Mouse (Mus musculus) layer of hippocampus, adult 9-10 months (tissue): ENCODE results near the gene Thbs1.

Source experiments
- DNase-seq: peaks from one replicate; pipeline ENCODE4 v3.0.0; 2022; ENCODE audit warnings: low spot score

The Thbs1 gene

DNA sequence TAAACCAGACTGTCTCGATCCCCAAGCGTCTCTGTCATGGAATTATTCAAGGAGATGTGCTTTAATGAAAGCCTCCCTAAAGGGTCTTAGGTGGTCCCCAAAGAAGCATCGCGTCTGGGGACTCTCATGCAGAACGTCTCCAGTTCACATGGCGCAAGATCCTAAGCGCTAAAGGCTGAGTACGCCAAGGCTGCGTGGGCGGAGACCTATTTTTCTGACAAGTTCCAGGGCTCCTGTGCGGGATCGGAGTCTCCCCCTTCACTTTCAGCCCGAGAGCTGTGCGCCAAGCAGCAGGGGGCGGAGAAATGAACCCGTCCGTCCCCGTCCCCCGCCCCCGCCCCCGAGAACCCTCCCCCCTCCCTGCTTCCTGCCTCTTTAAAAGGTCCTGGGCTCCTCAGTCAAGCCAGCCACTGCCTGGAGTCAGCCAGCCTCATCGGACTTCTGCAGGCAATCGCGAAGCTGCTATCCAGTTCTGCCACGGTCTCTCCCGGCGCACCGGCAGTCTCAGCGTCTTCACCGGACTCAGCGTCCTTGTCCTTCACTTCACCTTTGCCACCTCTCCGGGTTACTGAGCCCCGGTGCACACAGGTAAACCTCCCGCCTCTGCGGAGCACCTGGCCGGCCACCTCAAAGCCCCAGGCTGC is at the start of gene Thbs1:
TSS of gene Thbs1 (plus strand) at position 389 of the 644 bp plus-strand sequence.
- peak; percentile 8 for DNase-seq

DNA sequence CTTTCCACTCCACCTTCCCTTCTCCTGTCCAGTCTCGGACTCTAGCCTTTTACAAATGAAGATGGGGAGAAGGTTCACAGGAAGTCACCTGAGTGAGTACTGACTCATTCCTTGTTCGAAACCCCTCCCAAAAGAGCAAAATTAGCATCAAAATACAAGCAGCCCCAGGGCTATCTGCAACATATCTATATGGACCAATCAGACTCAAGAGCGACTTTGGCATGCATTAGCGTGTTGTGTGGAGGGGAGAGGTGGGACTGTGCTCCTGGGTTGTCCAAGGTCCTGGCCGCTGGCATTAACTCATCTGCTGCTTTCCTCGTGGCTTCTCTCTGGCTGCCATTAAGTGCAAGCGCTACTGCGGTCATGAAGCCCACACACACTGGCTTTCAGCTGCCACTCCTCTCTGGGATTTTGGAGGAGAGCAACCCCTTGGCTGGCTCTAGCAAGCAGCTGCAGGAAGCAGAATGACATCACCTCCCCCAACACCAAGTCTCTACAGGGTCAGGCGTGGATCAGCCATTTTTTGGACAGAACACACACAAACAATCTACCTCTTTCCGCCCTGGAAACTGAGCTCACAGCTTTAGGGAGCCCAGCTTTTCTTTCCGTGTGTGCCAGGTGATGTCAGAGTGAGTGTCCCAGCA is 47.4 kb upstream of the Thbs1 start:
- no peak for DNase-seq

DNA sequence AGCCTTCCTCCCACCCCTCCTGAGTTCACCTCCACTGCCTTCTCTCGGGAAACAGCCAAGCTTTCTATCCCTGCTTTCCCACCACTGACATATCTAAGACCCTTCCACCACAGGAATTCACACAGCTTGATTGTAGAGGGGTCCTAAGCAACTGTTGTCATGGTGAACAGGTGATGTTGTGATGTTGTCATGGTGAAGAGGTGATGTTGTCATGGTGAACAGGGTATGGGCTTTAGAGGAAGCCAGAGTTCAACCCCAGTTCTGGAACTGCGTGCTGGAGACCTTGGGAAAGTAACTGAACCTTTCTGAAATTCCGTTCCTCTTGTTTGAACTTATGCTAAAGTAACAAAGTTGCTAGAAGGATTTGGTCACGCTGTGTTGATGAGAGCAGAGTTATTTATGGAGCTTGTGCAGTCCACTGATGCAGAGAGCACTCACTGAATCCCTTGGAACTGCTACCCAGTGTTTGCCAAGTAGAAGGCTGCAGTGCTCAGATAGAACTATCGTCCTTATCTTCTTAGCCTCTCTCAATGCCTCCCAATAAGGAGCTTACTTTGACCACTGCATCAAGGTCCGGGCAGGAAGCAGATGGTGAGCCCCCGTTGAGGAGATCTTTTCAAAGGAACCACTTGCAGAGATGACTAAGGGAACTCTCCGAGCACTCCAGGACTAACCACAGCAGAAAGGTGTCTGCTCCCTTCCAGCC is 45.5 kb upstream of the Thbs1 start:
- DNase-seq = no peak

DNA sequence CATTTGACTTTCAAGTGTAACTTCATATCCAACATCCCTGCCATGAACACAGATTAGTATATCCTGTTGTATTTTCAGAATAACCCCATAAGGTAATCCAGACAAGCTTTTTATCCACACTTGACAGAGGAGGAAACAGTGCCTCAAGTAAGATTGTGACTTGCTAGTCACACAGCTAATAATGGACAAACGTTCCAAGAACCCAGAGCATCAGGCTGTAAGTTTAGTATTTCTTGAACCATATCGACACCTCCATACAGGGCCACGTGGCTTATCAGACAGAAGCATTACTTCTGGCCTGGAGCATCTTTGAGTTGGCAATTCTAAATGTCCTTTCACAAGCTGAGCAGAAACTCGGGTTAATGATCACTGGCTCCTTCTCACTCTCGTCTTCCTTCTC is 41.7 kb upstream of the Thbs1 start:
- DNase-seq = no peak

DNA sequence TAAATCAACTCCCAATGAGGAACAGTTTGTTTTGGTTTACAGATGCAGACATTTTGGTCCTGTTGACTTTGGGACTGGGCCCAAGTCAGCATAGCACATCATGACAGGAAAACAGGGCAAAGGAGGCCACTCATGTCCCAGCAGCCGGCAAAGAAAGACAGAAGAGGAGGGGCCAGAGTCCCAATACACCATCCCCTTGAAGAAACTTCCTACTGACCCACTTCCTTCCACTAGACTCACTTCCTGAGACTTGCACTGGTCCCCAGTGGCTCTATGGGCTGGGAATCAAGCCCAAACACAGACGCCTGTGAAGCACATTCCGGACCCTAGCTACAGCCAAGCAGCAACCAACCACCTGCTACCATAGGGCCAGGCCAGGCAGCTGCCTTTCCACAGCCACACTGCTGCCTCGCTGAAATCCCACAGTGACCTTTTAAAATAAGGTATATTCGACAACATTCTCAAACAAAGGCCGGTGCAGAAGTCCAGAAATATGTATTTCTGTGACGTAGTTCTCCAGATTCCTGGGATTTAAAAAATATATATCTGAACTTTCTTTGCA is 38.8 kb upstream of the Thbs1 start:
- no peak for DNase-seq

DNA sequence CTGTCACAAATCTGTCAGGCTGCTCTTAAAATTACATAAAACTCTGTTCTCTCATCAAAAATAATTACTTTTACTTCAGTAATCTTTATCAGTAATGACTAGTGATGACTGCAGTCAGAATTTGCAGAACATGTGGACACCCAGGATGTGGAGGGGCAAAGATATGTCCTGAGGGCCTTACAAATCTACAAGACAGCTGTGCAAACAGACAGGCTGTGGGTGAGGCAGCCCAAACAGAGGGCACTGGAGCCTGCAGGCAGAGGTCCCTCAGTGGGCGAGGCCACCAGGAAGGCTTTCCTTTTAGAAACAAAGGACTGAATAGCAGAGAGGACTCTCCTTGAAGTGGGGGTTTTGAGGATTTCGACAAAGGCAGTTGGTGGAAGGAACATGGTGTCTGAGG is 37.6 kb upstream of the Thbs1 start:
- no peak for DNase-seq

DNA sequence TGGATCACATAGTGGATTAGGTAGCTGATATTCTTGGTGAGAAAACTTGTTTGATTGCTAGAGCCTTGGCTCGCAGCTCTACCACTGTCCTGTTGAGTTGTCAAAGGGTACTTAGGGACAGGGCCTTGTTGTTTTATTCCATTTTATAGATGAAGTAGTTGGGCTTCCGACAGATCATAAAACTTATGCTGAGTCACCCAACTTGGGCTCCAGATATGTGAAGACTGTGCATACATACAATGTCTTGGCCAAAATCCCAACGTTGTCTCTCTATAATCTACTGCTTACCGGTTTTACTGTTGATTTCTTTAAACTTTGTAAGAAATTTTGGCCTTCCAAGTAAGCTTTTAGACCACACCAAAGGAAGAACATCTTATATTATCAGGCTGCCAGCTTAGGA is 36.5 kb upstream of the Thbs1 start:
- no peak for DNase-seq

DNA sequence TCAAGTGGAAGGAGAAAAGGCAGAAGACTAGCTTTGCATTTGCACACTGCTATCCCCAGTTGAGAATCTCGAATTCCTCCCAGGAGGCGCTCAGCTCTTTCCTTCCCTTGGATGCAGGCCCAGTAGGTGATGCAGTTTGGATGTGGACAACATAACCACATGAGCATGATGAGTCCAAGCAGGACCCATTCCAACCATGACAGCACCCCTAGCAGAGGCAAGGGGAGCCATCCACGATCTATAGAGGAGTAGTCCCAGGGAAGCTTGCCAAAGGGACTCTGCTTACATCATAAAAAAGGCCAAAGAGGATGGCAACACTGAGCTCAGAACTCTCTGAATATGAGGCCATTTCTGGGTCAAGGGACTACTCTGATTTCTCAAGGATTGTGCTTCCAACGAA is 32.5 kb upstream of the Thbs1 start:
- no peak for DNase-seq

DNA sequence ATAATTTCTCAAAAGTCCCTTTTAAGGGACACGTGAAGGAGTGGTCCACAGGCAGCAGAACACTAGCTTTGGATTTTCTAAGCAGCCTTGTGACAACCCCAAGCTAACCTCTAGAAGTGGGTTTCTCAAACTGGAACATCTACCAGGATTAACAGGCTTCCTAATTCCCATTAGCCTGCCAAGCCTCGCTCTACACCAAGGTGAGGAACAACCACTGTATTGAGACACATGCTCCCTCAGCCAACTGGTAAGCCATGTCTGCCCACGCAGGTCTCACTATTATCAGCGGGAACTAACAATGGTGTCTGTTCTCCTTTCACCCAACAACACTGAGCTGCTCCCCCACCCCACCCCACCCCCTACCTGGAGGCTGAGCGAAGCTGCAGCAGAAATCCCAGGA is 30.1 kb upstream of the Thbs1 start:
- DNase-seq = no peak

DNA sequence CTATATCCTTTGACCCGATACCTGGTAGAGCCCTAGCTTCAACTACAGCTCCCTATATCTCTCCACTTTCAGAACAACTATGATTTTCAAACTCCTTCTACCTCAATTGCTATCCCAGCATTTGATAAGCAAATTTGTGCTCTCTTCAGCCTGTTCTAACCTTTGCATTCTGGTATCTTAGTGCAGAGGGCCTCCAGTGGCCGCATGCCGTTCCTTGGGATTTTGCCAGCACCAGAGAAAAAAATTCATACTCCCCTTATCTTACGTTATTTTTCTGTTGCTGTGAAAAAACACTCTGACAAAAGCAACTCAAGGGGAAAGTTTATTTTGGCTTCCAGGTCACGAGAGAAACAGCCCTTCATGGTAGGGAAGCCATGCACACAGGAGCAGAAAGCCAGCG is 28.0 kb upstream of the Thbs1 start:
- DNase-seq = no peak

DNA sequence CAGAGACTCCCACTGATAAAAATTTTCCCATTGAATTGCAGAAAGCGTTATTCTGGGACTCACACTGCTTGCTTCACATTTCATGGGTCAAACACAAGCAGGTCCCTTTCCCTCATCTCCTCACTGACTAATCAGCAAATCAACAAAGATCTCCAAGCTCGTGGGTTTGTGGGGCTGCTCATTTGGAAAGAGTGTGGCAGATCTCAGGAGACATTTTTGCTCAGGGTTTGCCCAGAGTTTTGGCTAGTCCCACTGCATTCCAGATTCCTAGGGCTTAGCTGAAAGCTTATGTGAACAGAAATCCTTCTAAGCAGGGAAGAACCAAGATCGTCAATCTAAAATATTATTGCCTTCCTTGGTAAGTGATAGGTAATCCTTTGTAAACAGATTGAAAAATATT is 27.0 kb upstream of the Thbs1 start:
- no peak for DNase-seq

DNA sequence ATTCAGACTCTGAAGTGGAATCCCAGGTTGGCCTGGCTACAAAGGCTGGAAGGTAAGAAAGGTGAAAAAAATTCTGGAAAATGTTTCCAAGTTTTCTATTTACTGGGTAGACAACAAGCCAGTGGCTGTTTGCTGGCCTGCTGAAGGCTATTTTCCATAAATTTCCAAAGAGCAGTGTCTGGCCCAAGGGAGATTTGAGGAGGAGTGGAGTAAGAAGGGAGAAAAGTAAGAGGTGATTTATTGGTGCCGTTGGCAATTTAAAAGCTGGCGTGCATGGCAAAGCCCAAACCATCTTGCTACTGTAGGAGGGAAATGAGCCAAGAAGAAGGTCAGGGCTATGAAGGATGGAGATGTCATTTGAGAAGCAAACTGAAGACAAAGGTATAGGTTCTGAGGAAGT is 26.0 kb upstream of the Thbs1 start:
- DNase-seq = no peak

DNA sequence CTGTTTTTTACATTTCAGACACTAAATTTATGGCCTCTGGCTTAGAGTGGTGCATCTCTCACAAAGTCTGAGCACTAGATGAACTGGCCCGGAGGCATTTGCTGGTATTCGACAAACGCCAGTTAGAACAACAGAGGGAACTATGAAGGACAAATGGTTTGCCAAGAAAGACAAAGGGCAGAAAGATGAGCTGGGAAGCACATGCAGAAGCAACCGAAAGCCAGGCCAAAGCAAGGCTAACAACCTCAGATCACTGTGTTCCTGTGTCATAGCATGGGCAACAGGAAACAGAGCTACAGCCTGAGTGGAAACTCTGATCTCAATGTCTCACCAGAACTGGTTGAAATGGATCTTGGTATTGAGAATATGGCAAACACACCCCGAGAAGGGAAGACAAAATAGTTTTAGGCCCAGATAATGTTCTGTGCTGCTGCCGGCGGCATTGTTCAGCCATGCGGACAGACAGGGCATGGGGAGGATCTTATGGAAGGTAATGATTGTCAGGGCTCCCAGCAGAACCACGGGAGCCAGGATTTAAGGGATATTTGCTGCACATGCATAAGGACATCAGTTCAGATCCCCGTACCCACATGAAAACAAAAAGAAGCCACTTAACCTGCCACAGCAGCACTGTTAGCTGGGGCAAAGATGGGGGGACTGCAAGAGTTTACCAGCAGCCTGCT is 24.5 kb upstream of the Thbs1 start:
- DNase-seq = no peak

DNA sequence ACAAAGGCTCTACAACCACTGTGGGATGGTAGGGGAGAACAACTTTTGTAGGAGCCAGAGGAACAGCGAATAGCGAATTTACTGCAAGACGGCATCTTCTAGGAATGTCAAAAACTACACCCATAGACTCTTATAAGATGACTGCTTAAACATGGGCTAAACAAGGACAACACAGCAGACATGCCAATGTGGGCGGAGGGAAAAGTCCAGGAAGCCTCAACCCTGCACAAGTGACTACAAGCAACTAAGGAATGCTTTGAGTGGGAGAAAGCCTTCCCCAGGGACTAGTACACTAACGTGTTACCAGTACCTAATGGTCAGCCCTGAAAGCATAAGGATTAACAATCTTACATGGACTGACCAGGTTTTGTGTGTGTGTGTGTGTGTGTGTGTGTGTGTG is 20.4 kb upstream of the Thbs1 start:
- DNase-seq = no peak

DNA sequence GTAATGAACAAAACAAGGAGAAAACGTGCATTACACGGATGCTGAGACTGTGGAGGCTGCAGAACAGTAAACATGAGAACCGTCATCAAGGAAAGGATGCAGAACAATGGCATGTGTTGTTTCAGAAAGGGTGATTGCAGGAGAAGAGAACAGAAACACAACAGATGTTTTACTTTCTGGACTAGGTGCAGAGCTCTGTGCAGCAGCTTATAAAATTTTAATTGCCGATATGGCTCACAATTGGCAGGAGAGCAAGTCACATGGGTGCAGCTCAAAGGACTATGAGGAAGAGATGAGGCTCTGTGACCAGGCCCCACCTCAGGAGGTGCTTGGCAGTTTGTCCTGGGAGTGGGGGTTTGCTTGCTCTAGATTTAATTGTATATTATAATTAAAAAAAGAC is 12.6 kb upstream of the Thbs1 start:
- no peak for DNase-seq

DNA sequence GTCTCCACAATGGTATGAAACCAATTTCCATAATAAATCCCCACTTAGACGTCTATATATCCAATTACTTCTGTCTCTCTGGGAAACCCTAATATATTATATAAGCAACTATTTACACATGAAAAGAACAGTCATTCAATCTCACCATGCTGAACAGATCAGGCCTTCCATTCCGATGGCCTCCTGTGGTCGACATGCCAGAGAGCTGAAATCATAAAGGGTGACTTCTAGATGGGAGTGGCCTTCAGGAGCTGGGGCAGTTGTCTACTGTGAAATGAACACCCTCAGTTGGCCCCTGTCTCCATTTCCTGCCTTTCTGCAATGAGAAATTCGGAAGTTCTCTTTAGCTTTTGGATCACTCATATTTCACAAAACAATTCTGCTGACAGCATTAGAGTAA is 9.5 kb upstream of the Thbs1 start:
- DNase-seq = no peak

DNA sequence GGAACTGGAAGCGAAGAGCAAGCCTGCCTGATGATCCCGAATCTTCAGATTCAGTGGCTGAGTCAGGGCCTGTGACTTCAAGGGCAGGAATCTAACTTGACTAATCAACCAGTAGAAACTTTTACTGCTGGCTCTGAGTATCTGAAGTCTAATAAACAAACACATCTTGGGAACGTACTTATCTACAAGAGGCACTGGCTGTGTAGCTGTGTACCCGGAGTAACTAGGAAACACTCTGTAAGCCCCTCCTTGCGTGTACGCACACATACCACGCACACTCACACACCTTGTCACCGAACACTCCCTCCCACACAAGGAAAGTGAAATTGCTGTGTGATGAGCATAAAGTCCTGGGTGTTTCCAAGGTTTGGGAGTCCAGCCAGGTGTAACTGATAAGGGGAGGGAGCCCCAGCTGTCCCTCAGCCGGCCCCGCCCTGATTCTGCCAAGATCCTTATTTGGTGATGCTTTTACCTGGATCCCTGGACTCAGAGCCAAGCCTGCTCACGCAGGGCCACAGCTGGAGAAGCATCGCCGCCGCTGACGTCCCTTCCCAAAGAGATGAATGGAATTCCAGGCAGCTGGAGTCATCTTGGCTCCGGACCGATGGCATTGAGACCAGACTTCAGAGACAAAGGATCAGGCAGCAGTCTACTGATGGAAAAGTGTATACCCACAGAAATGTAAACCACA is 1.3 kb upstream of the Thbs1 start:
- no peak for DNase-seq

DNA sequence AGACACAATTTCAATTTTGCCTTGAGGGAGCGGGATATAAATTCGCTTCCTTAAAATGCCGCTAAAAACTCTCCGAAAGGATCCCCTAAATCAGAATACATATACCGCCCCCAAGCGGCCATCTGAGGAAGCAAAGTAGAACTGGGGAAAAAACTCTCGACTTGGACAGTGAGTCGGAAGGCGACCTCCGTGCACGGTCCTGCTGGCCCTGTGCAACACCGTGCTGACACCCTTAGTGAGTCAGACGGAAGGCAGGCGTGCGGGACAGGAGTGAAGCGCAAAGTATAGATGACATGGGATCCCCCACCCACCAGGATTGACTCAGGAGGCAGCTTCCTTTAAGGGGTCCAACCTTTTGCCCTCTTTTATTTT is 574 bp upstream of the Thbs1 start:
- peak; percentile 86 for DNase-seq

DNA sequence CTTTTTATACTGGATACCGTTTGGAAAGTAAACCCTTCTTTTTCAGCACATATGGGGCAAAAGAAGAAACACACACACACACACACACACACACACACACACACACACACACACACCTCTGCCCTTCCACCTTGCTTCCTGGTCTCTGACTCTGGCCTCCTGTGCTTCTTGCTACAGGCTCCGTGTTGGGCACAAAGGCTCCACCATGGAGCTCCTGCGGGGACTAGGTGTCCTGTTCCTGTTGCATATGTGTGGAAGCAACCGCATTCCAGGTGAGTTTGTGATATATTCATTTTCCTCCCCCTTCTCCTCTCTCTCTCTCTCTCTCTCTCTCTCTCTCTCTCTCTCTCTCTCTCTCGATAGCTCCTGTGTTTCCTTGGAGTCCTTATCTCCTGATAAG is 762 bp downstream of the Thbs1 start:
- no peak for DNase-seq

DNA sequence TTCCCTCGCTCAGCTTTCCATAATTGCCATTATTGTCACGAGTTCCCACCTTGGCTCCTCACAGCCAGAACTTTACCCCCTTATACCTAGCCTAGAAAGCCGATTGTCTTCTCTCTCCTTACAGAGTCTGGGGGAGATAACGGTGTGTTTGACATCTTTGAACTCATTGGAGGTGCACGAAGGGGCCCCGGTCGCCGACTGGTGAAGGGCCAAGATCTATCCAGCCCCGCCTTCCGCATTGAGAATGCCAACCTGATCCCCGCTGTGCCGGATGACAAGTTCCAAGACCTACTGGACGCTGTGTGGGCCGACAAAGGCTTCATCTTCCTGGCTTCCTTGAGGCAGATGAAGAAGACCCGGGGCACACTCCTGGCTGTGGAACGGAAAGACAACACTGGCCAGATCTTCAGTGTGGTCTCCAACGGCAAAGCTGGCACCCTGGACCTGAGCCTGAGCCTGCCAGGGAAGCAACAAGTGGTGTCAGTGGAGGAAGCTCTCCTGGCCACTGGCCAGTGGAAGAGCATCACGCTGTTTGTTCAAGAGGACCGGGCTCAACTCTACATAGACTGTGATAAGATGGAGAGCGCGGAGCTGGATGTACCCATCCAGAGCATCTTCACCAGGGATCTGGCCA is 1.3 kb downstream of the Thbs1 start:
- no peak for DNase-seq

DNA sequence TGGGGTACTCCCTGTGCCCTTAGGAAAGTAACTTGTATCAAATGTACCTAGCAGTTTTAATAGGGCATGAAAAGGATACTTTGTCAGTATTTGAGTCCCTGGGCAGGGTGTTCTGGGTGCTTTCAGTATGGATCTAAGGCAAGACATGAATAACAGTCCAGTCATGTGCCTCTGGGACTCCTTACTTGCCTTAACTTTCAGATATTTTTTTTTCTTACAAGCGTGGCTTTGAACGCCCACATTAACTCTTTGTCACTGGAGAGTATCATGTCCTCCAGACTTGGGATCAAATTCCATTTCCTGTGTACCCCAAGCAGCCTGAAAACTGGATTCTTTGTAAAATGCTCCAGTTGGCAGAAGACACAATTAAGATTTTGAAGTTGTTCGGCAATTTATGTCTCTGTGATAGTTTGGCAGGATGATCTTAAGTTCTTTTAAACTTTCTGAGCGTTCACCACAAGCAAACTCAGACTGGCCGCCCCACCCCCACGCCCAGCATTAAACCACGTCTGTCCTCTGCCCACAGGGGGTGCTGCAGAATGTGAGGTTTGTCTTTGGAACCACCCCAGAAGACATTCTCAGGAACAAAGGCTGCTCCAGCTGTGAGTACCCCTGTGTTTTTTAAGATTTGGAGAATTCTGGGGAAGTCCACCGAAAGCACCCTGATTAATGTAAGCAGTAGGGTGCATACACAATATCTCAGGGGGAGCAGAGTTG is 2.3 kb downstream of the Thbs1 start:
- DNase-seq = no peak
